Mouse (Mus musculus) heart, adult 2 months (tissue): ENCODE measurements at regions not wholly inside any gene's neighbourhood (a gene's known extent, or its start where the extent isn't known, plus 50 kb on each side); places are given as distances from the start of the nearest gene placed in this dataset.

Source experiments
- DNase-seq, 2 experiments: peaks; one replicate each; pipeline ENCODE4 v3.0.0; 2021
- H3K27ac ChIP-seq: fragments of 200-600 bp; 2 replicates; pipeline ENCODE4 v1.8.1; 2022
- H3K27me3 ChIP-seq: fragments of 200-500 bp; 2 replicates; pipeline ENCODE4 v1.6.1; 2012; ENCODE audit warnings: mild to moderate bottlenecking, low read length, inconsistent platforms, mixed read lengths; ENCODE audit not compliant: control insufficient read depth, insufficient read depth
- H3K36me3 ChIP-seq: fragments of 200-500 bp; 2 replicates; pipeline ENCODE4 v1.6.1; 2012; ENCODE audit warnings: low read length, inconsistent platforms; ENCODE audit not compliant: control insufficient read depth, insufficient read depth
- H3K4me1 ChIP-seq: fragments of 200-500 bp; 2 replicates; pipeline ENCODE4 v1.6.1; 2011; ENCODE audit warnings: low read length; ENCODE audit not compliant: control insufficient read depth, insufficient read depth
- H3K4me3 ChIP-seq: fragments of 200-600 bp; 2 replicates; pipeline ENCODE4 v1.8.1; 2022
- H3K79me2 ChIP-seq: fragments of 200-500 bp; replicated peaks from 2 replicates; pipeline ENCODE4 v1.6.1; 2012; ENCODE audit warnings: mild to moderate bottlenecking, inconsistent platforms, low read length, moderate library complexity, mixed read lengths; ENCODE audit not compliant: control insufficient read depth, insufficient read depth
- H3K9ac ChIP-seq: fragments of 200-500 bp; 2 replicates; pipeline ENCODE4 v1.6.1; 2012; ENCODE audit warnings: low read depth, mild to moderate bottlenecking, control low read depth, inconsistent platforms, low read length, mixed read lengths
- CTCF ChIP-seq: fragments of 200-600 bp; IDR thresholded peaks from 2 replicates; pipeline ENCODE4 v1.8.1; 2022; ENCODE audit warnings: antibody characterized with exemption, mild to moderate bottlenecking, moderate library complexity
- EP300 ChIP-seq: fragments of 200-500 bp; IDR thresholded peaks from 2 replicates; pipeline ENCODE4 v1.6.1; 2011; ENCODE audit warnings: low read depth, low read length, control low read depth; ENCODE audit not compliant: insufficient read depth
- POLR2A ChIP-seq: fragments of 200-500 bp; IDR thresholded peaks from 2 replicates; pipeline ENCODE4 v1.6.1; 2011; ENCODE audit warnings: mild to moderate bottlenecking, low read depth, low read length, control low read depth; ENCODE audit not compliant: insufficient read depth
- WGBS: fragments of 180-500 bp; shearing (Covaris S2); methylation state at CpG from one replicate; pipeline ENCODE4 v1.1.7; 2018; 5-methylcytosine and 5-hydroxymethylcytosine counted together
- intact Hi-C: fragments of 180-260 bp; cut with DNase I; formaldehyde crosslinking; loops from one replicate; pipeline ENCODE4 v1.15.1; 2025

- Histone ChIP-seq H3K27me3 (no peaks in the 10 kb centered on the region), H3K36me3 (no peaks in the 10 kb centered on the region), H3K9ac (no peak overlapping the region), H3K79me2 (no peaks in the 10 kb centered on the region), H3K27ac (no peak overlapping the region), H3K4me3 (no peak overlapping the region), H3K4me1 (no peaks in the 10 kb centered on the region)
- TF ChIP-seq CTCF, result no peak
- intact Hi-C loops, result no loop called here
- no peak for DNase-seq
- WGBS, result 69% methylated on average over 1 of the region's 1 CpGs
These were observed 106.6 kb downstream of the Sox11 start for GRCm38 (mm10) chr12:27235748-27236147.

DNA sequence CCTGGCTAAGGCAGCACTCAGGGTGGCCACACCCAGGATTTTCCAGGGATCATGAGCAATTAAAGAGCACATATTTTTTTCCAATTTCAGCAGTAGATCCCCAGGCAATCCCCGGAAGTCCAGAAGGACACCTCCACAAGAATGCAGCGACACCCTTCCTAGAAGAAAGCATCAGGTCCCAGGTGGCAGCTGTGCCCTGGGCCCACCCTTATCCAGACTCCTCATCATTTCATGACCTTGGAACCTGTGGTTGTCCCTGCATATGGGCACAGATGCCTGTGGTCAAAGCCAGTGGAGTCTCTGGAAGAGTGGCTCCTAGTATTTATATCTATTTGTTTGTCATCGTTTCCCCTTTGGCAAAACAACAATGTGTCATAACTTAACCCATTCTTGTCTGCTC, 120.8 kb downstream of the Sox11 start:
- intact Hi-C loops, result no loop called here

GRCm38 (mm10) chr12:27201191-27201590, 141.2 kb downstream of the Sox11 start:
- no peak for TF ChIP-seq POLR2A
- TF ChIP-seq EP300, result no peak
- no peak for TF ChIP-seq CTCF
- no peak overlapping the region for H3K9ac ChIP-seq
- no peak overlapping the region for H3K4me3 ChIP-seq
- WGBS, result 44% methylated on average over 7 of the region's 7 CpGs
- H3K79me2 ChIP-seq, result no peaks in the 10 kb centered on the region
- no peaks in the 10 kb centered on the region for H3K36me3 ChIP-seq
- H3K27me3 ChIP-seq, result no peaks in the 10 kb centered on the region
- DNase-seq, result no peak
- intact Hi-C loops, result no loop called here
- H3K4me1 ChIP-seq, result no peaks in the 10 kb centered on the region
- H3K27ac ChIP-seq, result no peak overlapping the region

More for the DNA sequence above, 120.8 kb downstream of the Sox11 start:
- H3K9ac ChIP-seq, result no peak overlapping the region
- H3K79me2 ChIP-seq, result no peaks in the 10 kb centered on the region
- H3K4me1 ChIP-seq, result no peaks in the 10 kb centered on the region
- DNase-seq, result no peak
- no peaks in the 10 kb centered on the region for H3K36me3 ChIP-seq
- no peaks in the 10 kb centered on the region for H3K27me3 ChIP-seq
- TF ChIP-seq EP300, result no peak
- no peak for TF ChIP-seq CTCF
- no peak for TF ChIP-seq POLR2A
- H3K27ac ChIP-seq, result no peak overlapping the region
- no peak overlapping the region for H3K4me3 ChIP-seq
- WGBS, result 59% methylated on average over 3 of the region's 3 CpGs

GRCm38 (mm10) chr12:27194001-27194400, 148.4 kb downstream of the Sox11 start:
- H3K4me3 ChIP-seq, result no peak overlapping the region
- intact Hi-C loops, result no loop called here
- TF ChIP-seq CTCF (no peak), POLR2A (no peak), EP300 (no peak)
- no peak for DNase-seq
- H3K79me2 ChIP-seq, result no peaks in the 10 kb centered on the region
- no peak overlapping the region for H3K27ac ChIP-seq
- no peak overlapping the region for H3K9ac ChIP-seq
- H3K27me3 ChIP-seq, result no peaks in the 10 kb centered on the region
- no peaks in the 10 kb centered on the region for H3K4me1 ChIP-seq
- H3K36me3 ChIP-seq, result no peaks in the 10 kb centered on the region

GRCm38 (mm10) chr12:27191916-27192315, 150.5 kb downstream of the Sox11 start:
- no peaks in the 10 kb centered on the region for H3K4me1 ChIP-seq
- no peaks in the 10 kb centered on the region for H3K36me3 ChIP-seq
- no peak for DNase-seq
- H3K79me2 ChIP-seq, result no peaks in the 10 kb centered on the region
- WGBS, result 91% methylated on average over 6 of the region's 6 CpGs
- TF ChIP-seq CTCF (no peak), POLR2A (no peak), EP300 (no peak)
- H3K9ac ChIP-seq, result no peak overlapping the region
- no peak overlapping the region for H3K4me3 ChIP-seq
- H3K27me3 ChIP-seq, result no peaks in the 10 kb centered on the region
- H3K27ac ChIP-seq, result no peak overlapping the region
- intact Hi-C loops, result no loop called here

GRCm38 (mm10) chr12:27187480-27187879, 154.9 kb downstream of the Sox11 start:
- Histone ChIP-seq H3K9ac (no peak overlapping the region), H3K36me3 (no peaks in the 10 kb centered on the region), H3K4me3 (no peak overlapping the region), H3K27me3 (no peaks in the 10 kb centered on the region), H3K4me1 (0 out of 2 replicates have a peak, but pooled peaks cover 2% of the 10 kb centered on the region), H3K79me2 (no peaks in the 10 kb centered on the region), H3K27ac (no peak overlapping the region)
- DNase-seq, result no peak
- intact Hi-C loops, result no loop called here
- WGBS, result 82% methylated on average over 3 of the region's 3 CpGs
- no peak for TF ChIP-seq POLR2A
- TF ChIP-seq CTCF, result no peak
- TF ChIP-seq EP300, result no peak
